Comparison of ENCODE assay signal across 18 mouse cellular contexts in the genomic region with DNA sequence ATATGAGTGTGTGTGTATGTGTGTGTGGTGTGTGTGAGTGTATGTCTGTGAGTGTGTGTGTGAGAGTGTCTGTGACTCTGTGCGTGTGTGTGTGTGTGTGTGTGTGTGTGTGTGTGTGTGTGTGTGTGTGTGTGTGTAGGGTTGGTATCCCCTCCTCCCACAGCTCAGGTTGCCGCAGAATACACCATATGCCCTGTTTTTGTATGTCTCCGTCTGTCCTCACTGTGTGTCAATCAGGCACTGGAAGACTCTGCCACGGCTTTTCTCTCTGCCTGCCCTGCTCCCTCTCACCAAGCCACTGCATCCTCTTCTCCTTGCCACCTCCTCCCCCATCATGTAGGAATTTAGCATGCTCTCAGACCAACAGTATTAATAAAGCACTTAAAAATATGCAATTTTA.
"Had no signal": no experiment of that assay in that cellular context is flagged by ENCODE, and none has a peak within 500 bp of the region (broad histone marks: within the 10 kb centered on the region; RNA-seq: fewer than 3 reads in every experiment).

No protein-coding gene starts in this region.

- H3K4me1 ChIP-seq: liver, embryonic 13.5 days; stomach, embryonic 15.5 days had no signal

- H3K4me2 ChIP-seq: liver, embryonic 13.5 days; midbrain, embryonic 11.5 days; midbrain, embryonic 15.5 days; neural tube, embryonic 12.5 days; neural tube, embryonic 15.5 days; stomach, embryonic 15.5 days had no signal

- DNase-seq: kidney, adult 2 months; kidney, postnatal 25 days; liver, embryonic 13.5 days; lung, adult 2 months; lung, postnatal 14 days; lung, postnatal 4 days; right cerebral cortex, adult 18-20 months; right cerebral cortex, postnatal 14 days; right cerebral cortex, postnatal 4 days; spleen, adult 18-20 months; thymus, postnatal 25 days had no signal

- H3K27me3 ChIP-seq: liver, embryonic 13.5 days; midbrain, embryonic 15.5 days; neural tube, embryonic 12.5 days; neural tube, embryonic 15.5 days; stomach, embryonic 15.5 days had no signal

- H3K4me3 ChIP-seq: left cerebral cortex, adult 2 months; liver, embryonic 13.5 days; midbrain, embryonic 15.5 days; neural tube, embryonic 12.5 days; neural tube, embryonic 15.5 days; stomach, embryonic 15.5 days had no signal

- H3K9me3 ChIP-seq: liver, embryonic 13.5 days; midbrain, embryonic 15.5 days; neural tube, embryonic 12.5 days; neural tube, embryonic 15.5 days; stomach, embryonic 15.5 days had no signal

- H3K36me3 ChIP-seq: liver, embryonic 13.5 days; midbrain, embryonic 15.5 days; neural tube, embryonic 12.5 days; neural tube, embryonic 15.5 days; stomach, embryonic 15.5 days had no signal

- H3K9ac ChIP-seq: liver, embryonic 13.5 days; midbrain, embryonic 15.5 days; neural tube, embryonic 12.5 days; neural tube, embryonic 15.5 days; stomach, embryonic 15.5 days had no signal

- ATAC-seq: midbrain, embryonic 15.5 days had no signal

- H3K27ac ChIP-seq: kidney, postnatal 0 days; left cerebral cortex, adult 2 months; liver, embryonic 13.5 days; midbrain, embryonic 15.5 days; neural tube, embryonic 12.5 days; stomach, embryonic 15.5 days had no signal
